Mouse (Mus musculus): ENCODE measurements at regions not wholly inside any gene's neighbourhood (a gene's known extent, or its start where the extent isn't known, plus 50 kb on each side); places are given as distances from the start of the nearest gene placed in this dataset.

GRCm38 (mm10) chr1:34733026-34733913 lies 109.6 kb downstream of the Fam168b start:
- ATAC-seq (replicated peaks; ENCODE audit: insufficient number of reproducible peaks, low FRiP score, low TSS enrichment, poor library complexity, severe bottlenecking): no peak

- ATAC-seq (replicated peaks; ENCODE audit: insufficient number of reproducible peaks, low FRiP score, low TSS enrichment, poor library complexity, severe bottlenecking): no peak
Observed at GRCm38 (mm10) chr1:34738386-34739067, 104.3 kb downstream of the Fam168b start.

- no peak for ATAC-seq (replicated peaks; ENCODE audit: insufficient number of reproducible peaks, low FRiP score, low TSS enrichment, poor library complexity, severe bottlenecking)
Observed at GRCm38 (mm10) chr1:34739621-34740020, 103.2 kb downstream of the Fam168b start.

- no peak for ATAC-seq (replicated peaks; ENCODE audit: insufficient number of reproducible peaks, low FRiP score, low TSS enrichment, poor library complexity, severe bottlenecking)
Observed at GRCm38 (mm10) chr1:34740891-34741290, 102.0 kb downstream of the Fam168b start.

GRCm38 (mm10) chr1:34742234-34742633 lies 100.6 kb downstream of the Fam168b start:
- no peak for ATAC-seq (replicated peaks; ENCODE audit: insufficient number of reproducible peaks, low FRiP score, low TSS enrichment, poor library complexity, severe bottlenecking)

GRCm38 (mm10) chr1:34745881-34746280 lies 97.0 kb downstream of the Fam168b start:
- no peak for ATAC-seq (replicated peaks; ENCODE audit: insufficient number of reproducible peaks, low FRiP score, low TSS enrichment, poor library complexity, severe bottlenecking)

GRCm38 (mm10) chr1:34749161-34750040 lies 93.5 kb downstream of the Fam168b start:
- ATAC-seq (replicated peaks; ENCODE audit: insufficient number of reproducible peaks, low FRiP score, low TSS enrichment, poor library complexity, severe bottlenecking): no peak

- ATAC-seq (replicated peaks; ENCODE audit: insufficient number of reproducible peaks, low FRiP score, low TSS enrichment, poor library complexity, severe bottlenecking): no peak
Observed at GRCm38 (mm10) chr1:34750061-34751054, 92.5 kb downstream of the Fam168b start.

GRCm38 (mm10) chr1:34751128-34751527 lies 91.7 kb downstream of the Fam168b start:
- ATAC-seq (replicated peaks; ENCODE audit: insufficient number of reproducible peaks, low FRiP score, low TSS enrichment, poor library complexity, severe bottlenecking): no peak

- ATAC-seq (replicated peaks; ENCODE audit: insufficient number of reproducible peaks, low FRiP score, low TSS enrichment, poor library complexity, severe bottlenecking): no peak
Observed at GRCm38 (mm10) chr1:34753581-34753980, 89.3 kb downstream of the Fam168b start.

GRCm38 (mm10) chr1:34760547-34760946 lies 82.3 kb downstream of the Fam168b start:
- ATAC-seq (replicated peaks; ENCODE audit: insufficient number of reproducible peaks, low FRiP score, low TSS enrichment, poor library complexity, severe bottlenecking): no peak

- no peak for ATAC-seq (replicated peaks; ENCODE audit: insufficient number of reproducible peaks, low FRiP score, low TSS enrichment, poor library complexity, severe bottlenecking)
Observed at GRCm38 (mm10) chr1:34761436-34761835, 81.4 kb downstream of the Fam168b start.

GRCm38 (mm10) chr1:34761870-34762269 lies 81.0 kb downstream of the Fam168b start:
- ATAC-seq (replicated peaks; ENCODE audit: insufficient number of reproducible peaks, low FRiP score, low TSS enrichment, poor library complexity, severe bottlenecking): no peak
